Mouse (Mus musculus): ENCODE results near the gene Ctnnbl1. TPM values are rescaled to one million over a fixed set of nuclear protein-coding genes. Genes with fewer than 3 reads are reported as not detected.

Gene Ctnnbl1
- polyA plus RNA-seq, 1 experiment, result 27.0 TPM

DNA sequence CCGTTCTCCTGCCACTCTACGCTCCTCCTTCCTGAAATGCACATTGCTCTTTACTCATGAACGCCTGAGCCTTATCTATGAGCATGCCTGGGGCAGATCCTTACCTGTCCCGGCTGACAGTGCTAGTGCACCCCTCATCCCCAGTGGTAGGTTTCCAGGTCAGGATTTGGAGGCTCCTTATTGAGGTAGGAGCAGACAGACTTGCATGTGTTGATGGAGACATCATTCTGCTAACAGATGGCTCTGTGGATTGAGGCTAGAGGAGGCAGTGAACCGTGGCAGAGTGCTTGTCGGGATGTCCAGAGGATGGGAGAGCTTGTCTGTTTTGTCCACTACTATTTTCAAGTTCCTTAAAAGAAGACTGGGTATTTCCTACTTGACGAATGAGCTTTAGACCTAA, 52.0 kb downstream of the Ctnnbl1 start:
- TF ChIP-seq POLR2A (IDR thresholded peaks at IDR 0.05; ENCODE audit: borderline replicate concordance, extremely low read depth, low read depth, low read length) (no peak), CTCF (IDR thresholded peaks at IDR 0.05; ENCODE audit: insufficient read depth, low read length) (no peak)
- no peak for DNase-seq
- Histone ChIP-seq H3K4me1 (ENCODE audit: control insufficient read depth, insufficient read depth, low read length) (no peaks in the 10 kb centered on the region), H3K4me3 (replicated peaks; ENCODE audit: extremely low read depth, low read depth, low read length) (no peak overlapping the region)
- 90% methylated on average over 7 of the region's 7 CpGs for WGBS

- Histone ChIP-seq H3K4me1 (ENCODE audit: control insufficient read depth, insufficient read depth, low read length) (no peaks in the 10 kb centered on the region), H3K4me3 (replicated peaks; ENCODE audit: extremely low read depth, low read depth, low read length) (no peak overlapping the region)
- no peak for TF ChIP-seq CTCF (IDR thresholded peaks at IDR 0.05; ENCODE audit: insufficient read depth, low read length)
- no peak for TF ChIP-seq POLR2A (IDR thresholded peaks at IDR 0.05; ENCODE audit: borderline replicate concordance, extremely low read depth, low read depth, low read length)
- 91% methylated on average over 8 of the region's 8 CpGs for WGBS
- DNase-seq, result no peak
Observed at GRCm38 (mm10) chr2:157790836-157791495, 53.8 kb downstream of the Ctnnbl1 start.

DNA sequence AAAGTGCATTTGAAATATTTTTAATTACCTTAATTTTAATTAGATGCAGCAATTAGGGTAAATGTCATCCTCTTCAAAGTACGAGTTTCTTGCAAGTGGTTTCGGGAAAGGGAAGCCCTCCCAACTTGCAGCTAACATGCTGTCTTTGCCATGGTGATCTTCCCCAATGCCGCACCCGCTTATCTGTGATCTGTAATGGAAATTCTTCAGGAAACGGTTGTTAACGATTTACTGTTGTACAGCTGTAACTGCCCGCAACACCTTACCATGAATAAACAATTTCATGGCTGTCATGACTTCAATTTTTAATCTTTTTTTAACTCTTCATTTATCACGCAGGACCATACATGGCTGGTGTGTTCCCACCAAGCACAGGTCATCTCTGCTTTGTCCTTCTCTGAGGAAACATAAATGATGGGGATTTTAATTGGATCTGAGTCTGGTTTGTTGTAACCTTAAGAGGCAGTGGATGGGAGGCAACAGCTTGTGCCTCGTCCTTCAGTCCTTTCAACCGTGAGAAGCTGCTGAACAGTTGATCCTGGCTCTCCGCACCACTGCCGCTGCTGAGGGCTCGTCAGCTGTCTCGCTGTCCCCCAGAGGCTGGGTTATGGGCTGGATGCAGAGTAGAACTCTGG, 54.4 kb downstream of the Ctnnbl1 start:
- TF ChIP-seq POLR2A (IDR thresholded peaks at IDR 0.05; ENCODE audit: borderline replicate concordance, extremely low read depth, low read depth, low read length) (no peak), CTCF (IDR thresholded peaks at IDR 0.05; ENCODE audit: insufficient read depth, low read length) (no peak)
- H3K4me1 ChIP-seq (ENCODE audit: control insufficient read depth, insufficient read depth, low read length), result no peaks in the 10 kb centered on the region
- no peak overlapping the region for H3K4me3 ChIP-seq (replicated peaks; ENCODE audit: extremely low read depth, low read depth, low read length)
- WGBS, result 81% methylated on average over 14 of the region's 14 CpGs
- DNase-seq, result no peak

DNA sequence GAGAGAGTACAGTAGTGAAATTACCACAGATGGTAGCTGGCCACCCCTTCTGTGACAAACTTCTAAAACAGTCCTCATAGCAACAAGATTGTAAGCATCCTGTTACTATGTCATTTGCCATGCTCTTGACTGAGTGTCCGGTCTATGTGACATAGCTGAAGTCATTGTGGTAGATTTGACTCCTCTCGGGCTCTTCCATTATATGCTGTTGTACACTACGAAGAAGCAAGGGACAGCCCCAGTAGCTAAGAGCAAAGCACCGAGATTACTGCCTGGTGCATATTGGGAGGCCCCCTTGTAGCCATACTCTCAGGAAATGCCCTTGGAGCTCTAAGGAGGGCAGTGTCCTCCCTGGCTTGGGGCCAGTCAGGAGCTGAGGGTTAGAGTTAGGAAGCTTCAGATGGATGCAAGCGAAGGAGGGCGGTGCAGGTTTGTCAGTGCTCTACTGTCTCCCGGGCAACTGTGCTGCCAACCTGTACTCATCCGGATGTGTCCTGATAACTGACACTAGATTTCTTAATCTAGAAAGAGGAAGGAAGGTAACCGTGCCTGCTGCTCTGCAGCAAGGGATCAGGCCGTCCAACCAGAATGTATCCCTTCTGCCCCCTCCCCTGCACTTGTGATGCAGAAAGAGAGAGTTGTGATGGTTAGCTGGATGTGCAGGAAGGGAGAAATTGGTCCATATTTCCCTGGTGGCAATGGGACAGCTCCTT, 55.8 kb downstream of the Ctnnbl1 start:
- DNase-seq, result no peak
- TF ChIP-seq POLR2A (IDR thresholded peaks at IDR 0.05; ENCODE audit: borderline replicate concordance, extremely low read depth, low read depth, low read length) (no peak), CTCF (IDR thresholded peaks at IDR 0.05; ENCODE audit: insufficient read depth, low read length) (no peak)
- no peaks in the 10 kb centered on the region for H3K4me1 ChIP-seq (ENCODE audit: control insufficient read depth, insufficient read depth, low read length)
- no peak overlapping the region for H3K4me3 ChIP-seq (replicated peaks; ENCODE audit: extremely low read depth, low read depth, low read length)
- WGBS, result 86% methylated on average over 10 of the region's 10 CpGs

DNA sequence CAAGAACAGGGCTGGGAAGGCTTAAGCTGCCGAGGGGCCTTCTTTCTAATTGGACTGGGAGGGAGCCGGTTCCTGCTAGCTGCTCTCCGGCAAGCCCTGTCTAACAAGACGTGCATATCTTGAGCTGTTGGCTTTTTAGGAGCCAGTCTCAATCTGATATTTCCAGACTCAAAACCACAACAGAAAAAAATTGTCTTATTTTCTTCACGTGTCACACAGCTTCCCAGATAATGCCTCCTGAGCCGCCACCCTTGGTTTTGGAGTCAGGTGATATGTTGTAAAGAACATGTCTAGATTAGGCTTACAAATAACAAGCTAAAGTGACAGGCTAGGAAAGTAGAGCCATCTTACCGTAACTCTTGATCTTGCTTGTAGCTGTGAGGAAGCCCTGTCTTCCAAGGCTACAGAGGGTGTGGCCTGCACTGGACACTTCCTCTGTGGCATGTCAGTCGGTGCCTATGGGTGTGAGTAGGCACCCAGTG, 56.7 kb downstream of the Ctnnbl1 start:
- H3K4me3 ChIP-seq (replicated peaks; ENCODE audit: extremely low read depth, low read depth, low read length), result no peak overlapping the region
- H3K4me1 ChIP-seq (ENCODE audit: control insufficient read depth, insufficient read depth, low read length), result no peaks in the 10 kb centered on the region
- TF ChIP-seq CTCF (IDR thresholded peaks at IDR 0.05; ENCODE audit: insufficient read depth, low read length) (no peak), POLR2A (IDR thresholded peaks at IDR 0.05; ENCODE audit: borderline replicate concordance, extremely low read depth, low read depth, low read length) (no peak)
- no peak for DNase-seq
- 83% methylated on average over 8 of the region's 8 CpGs for WGBS

GRCm38 (mm10) chr2:157795627-157796423, 58.6 kb downstream of the Ctnnbl1 start:
- no peak for DNase-seq
- WGBS, result 96% methylated on average over 1 of the region's 1 CpGs
- H3K4me1 ChIP-seq (ENCODE audit: control insufficient read depth, insufficient read depth, low read length), result no peaks in the 10 kb centered on the region
- H3K4me3 ChIP-seq (replicated peaks; ENCODE audit: extremely low read depth, low read depth, low read length), result no peak overlapping the region
- TF ChIP-seq POLR2A (IDR thresholded peaks at IDR 0.05; ENCODE audit: borderline replicate concordance, extremely low read depth, low read depth, low read length) (no peak), CTCF (IDR thresholded peaks at IDR 0.05; ENCODE audit: insufficient read depth, low read length) (no peak)

DNA sequence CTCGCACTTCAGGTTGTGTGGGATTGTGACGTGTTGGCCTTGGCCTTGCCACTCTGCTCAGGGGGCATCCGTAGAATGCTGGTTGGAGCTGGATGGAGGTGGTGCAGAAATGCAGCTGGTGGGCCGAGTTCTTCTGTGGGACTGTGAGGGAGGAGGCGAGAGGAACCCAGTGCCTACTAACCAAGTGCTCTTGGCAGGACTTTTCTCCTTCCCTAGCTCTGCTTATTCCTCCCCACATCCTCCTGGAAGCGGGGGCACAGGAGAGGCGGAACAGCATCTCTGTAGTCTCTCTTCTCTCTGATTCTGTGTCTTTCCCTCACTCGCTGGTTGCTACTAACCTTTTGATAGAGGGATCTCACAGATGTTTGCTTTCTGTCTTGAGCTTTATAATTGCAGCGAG, 62.3 kb downstream of the Ctnnbl1 start:
- WGBS, result 95% methylated on average over 9 of the region's 9 CpGs
- TF ChIP-seq CTCF (IDR thresholded peaks at IDR 0.05; ENCODE audit: insufficient read depth, low read length), result no peak
- no peak for TF ChIP-seq POLR2A (IDR thresholded peaks at IDR 0.05; ENCODE audit: borderline replicate concordance, extremely low read depth, low read depth, low read length)
- no peak overlapping the region for H3K4me3 ChIP-seq (replicated peaks; ENCODE audit: extremely low read depth, low read depth, low read length)
- no peaks in the 10 kb centered on the region for H3K4me1 ChIP-seq (ENCODE audit: control insufficient read depth, insufficient read depth, low read length)
- no peak for DNase-seq

- TF ChIP-seq POLR2A (IDR thresholded peaks at IDR 0.05; ENCODE audit: borderline replicate concordance, extremely low read depth, low read depth, low read length) (no peak), CTCF (IDR thresholded peaks at IDR 0.05; ENCODE audit: insufficient read depth, low read length) (no peak)
- 96% methylated on average over 2 of the region's 2 CpGs for WGBS
- no peak overlapping the region for H3K4me3 ChIP-seq (replicated peaks; ENCODE audit: extremely low read depth, low read depth, low read length)
- H3K4me1 ChIP-seq (ENCODE audit: control insufficient read depth, insufficient read depth, low read length), result no peaks in the 10 kb centered on the region
- DNase-seq, result no peak
Observed at GRCm38 (mm10) chr2:157800288-157800687, 63.1 kb downstream of the Ctnnbl1 start.

All from lung, adult 2 months (tissue).